In the genomic region with DNA sequence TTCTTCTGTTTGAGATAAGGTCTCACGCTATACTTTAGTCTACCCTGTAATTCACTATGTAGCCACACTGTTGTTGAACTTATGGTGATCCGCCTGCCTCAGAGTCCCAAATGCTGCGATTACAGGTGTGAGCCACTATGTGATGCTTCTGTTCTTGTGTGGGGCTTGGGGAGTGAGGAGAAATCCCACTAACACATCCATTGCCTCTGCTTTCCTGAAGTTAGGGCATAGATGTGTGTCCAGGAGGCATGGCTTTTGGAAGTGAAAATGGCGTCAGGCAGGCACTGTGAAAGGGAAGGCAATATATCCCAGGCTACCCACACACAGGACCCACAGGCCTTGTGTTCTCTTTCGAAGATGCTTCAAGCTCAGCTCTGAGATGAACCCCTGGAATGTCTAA, we compare ENCODE assay signal across 24 mouse cellular contexts.
"Had no signal": no experiment of that assay in that cellular context is flagged by ENCODE, and none has a peak within 500 bp of the region (broad histone marks: within the 10 kb centered on the region; RNA-seq: fewer than 3 reads in every experiment).

No protein-coding gene starts in this region.

- ATAC-seq: hindbrain, postnatal 0 days; intestine, embryonic 16.5 days had no signal

- DNase-seq: gastrocnemius, postnatal 14 days; gastrocnemius, postnatal 36 days; heart, adult 11 months; heart, adult 2 months; heart, postnatal 10 days; kidney, adult 11 months; kidney, adult 2 months; kidney, adult 9 months; kidney, postnatal 14 days; kidney, postnatal 36 days; layer of hippocampus, adult 9-11 months; layer of hippocampus, postnatal 36 days; left cerebral cortex, postnatal 4 days; liver; liver, embryonic 13.5 days had no signal

- H3K9ac ChIP-seq: heart, embryonic 12.5 days; hindbrain, embryonic 13.5 days; hindbrain, embryonic 15.5 days; kidney, embryonic 15.5 days; limb, embryonic 12.5 days; liver, embryonic 13.5 days had no signal

- H3K36me3 ChIP-seq: heart, embryonic 12.5 days; hindbrain, embryonic 13.5 days; hindbrain, embryonic 15.5 days; kidney, embryonic 15.5 days; limb, embryonic 12.5 days; liver, embryonic 13.5 days had no signal

- H3K27ac ChIP-seq: heart, adult 2 months; hindbrain, embryonic 13.5 days; hindbrain, embryonic 15.5 days; hindbrain, postnatal 0 days; kidney, embryonic 15.5 days; kidney, postnatal 0 days; limb, embryonic 12.5 days; liver, embryonic 13.5 days had no signal

- H3K4me1 ChIP-seq: liver, embryonic 13.5 days had no signal

- H3K4me2 ChIP-seq: heart, embryonic 12.5 days; hindbrain, embryonic 13.5 days; hindbrain, embryonic 15.5 days; kidney, embryonic 15.5 days; limb, embryonic 12.5 days; liver, embryonic 11.5 days; liver, embryonic 13.5 days had no signal

- H3K4me3 ChIP-seq: heart, adult 2 months; heart, embryonic 12.5 days; hindbrain, embryonic 13.5 days; hindbrain, embryonic 15.5 days; kidney, embryonic 15.5 days; limb, embryonic 12.5 days; liver, embryonic 13.5 days had no signal

- H3K27me3 ChIP-seq: heart, embryonic 12.5 days; hindbrain, embryonic 13.5 days; hindbrain, embryonic 15.5 days; kidney, embryonic 15.5 days; limb, embryonic 12.5 days; liver, embryonic 13.5 days had no signal

- H3K9me3 ChIP-seq: heart, embryonic 12.5 days; hindbrain, embryonic 13.5 days; hindbrain, embryonic 15.5 days; kidney, embryonic 15.5 days; limb, embryonic 12.5 days; liver, embryonic 13.5 days had no signal
